Mouse (Mus musculus) brain, embryonic 14.5 days (tissue): ENCODE measurements at regions not wholly inside any gene's neighbourhood (a gene's known extent, or its start where the extent isn't known, plus 50 kb on each side); places are given as distances from the start of the nearest gene placed in this dataset.

Source experiments
- DNase-seq: peaks from one replicate; pipeline ENCODE4 v3.0.0-alpha.2; 2011; ENCODE audit warnings: low read depth
- CTCF ChIP-seq: fragments of 200-500 bp; IDR thresholded peaks from 2 replicates; pipeline ENCODE4 v1.5.1; 2012; ENCODE audit warnings: inconsistent platforms, mild to moderate bottlenecking, moderate library complexity, borderline replicate concordance; ENCODE audit not compliant: insufficient read depth, insufficient read length; ENCODE audit errors: extremely low read depth
- POLR2A ChIP-seq: fragments of 200-500 bp; IDR thresholded peaks from 2 replicates; pipeline ENCODE4 v1.6.1; 2012; ENCODE audit warnings: mild to moderate bottlenecking, inconsistent platforms, borderline replicate concordance; ENCODE audit not compliant: poor library complexity, insufficient read depth, insufficient read length, severe bottlenecking; ENCODE audit errors: extremely low read depth

DNA sequence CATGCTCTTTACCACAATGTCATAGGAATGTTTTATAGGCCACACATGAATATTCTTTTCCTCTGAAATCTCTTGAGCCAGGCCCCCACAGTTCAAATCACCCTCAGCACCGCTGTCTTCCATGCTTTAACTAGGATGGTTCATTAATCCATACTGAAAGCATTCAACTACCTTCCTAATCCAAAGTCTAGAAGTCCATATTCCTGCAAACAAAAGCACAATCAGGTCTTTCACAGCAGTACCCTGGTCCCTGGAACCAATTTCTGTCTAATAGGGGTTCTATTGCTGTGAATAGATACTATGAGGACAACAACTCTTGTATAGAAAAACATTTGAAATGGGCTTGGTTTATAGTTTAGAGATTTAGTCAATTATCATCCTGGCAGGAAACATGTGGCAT, 107.0 kb upstream of the Fggy start:
- DNase-seq: no peak

DNA sequence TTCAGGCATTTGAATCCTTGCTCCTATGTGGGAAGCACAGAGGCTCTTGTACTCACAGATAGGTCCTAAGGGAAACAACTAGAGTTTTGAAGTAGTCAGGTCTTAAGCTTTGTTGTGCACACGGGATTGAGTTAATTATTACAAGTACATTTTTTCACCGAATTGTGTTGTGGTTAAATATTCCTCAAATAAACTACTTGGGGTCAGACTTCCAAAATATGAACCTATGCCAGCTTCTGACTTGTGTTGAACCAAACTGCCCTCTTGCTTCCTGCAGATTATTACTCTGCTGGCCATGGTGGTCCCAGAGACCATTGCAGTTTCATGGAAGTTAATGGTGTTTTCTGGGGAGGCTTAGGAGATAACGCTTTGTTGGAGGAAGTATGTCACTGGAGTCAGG, 105.5 kb upstream of the Fggy start:
- no peak for TF ChIP-seq POLR2A
- no peak for TF ChIP-seq CTCF
- no peak for DNase-seq

More for the DNA sequence above, 107.0 kb upstream of the Fggy start:
- no peak for TF ChIP-seq POLR2A
- TF ChIP-seq CTCF: no peak

DNA sequence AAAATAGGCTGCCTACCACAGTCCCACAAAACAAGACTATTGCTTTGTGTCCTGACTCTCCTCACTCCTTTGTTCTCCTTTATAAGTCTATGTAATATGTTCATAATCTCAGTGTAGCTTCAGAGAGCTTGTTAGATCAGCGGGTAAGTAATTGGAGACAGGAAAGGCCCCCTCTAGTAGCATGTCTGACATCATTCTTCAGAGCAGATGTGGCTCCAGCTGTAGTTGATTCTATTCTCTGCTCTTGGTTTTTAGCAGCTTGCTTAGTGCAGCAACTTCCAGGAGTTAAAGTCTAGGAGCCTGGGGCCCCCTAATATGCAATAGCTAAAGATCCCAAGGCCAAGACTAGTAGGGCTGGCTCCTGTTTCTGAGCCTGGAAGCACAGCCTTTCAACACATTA, 101.0 kb upstream of the Fggy start:
- no peak for DNase-seq
- no peak for TF ChIP-seq CTCF
- no peak for TF ChIP-seq POLR2A

DNA sequence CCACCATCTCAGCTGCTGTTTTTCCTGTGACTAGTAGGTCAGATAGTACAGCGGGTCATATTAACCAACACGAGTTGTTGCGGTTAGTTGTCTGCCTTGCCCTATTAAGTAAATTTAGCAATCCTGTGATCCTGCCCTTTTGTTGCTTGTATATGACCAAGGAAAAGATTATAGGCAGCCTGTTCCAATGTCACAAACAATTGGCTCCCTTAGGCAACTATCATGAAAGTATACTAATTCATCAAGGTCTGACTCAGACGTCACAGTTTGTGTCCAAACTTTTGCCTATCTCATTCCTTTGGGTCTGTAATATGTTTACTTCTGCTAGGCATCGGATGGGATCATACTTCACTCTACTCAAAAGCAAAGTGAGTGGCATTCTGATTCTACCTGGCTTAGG, 100.4 kb upstream of the Fggy start:
- no peak for DNase-seq
- no peak for TF ChIP-seq POLR2A
- TF ChIP-seq CTCF: no peak

DNA sequence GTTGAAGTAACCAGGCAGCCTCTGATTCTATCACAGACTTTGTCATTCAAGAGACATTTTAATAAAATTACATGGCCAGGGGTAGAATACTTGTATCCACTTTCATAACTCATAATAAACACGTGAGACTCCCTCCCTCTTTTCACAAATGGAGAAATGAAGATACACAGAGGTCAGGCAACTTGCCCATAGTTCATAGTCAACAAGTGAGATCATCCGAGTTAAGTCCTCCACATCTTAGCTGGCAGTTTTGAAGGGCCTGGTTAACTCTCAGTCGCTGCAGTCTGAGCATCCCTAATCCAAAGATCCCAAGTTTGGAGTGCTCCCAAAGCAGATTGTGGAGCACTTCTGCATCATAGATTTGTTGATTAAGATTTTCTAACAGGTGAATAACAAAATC, 94.8 kb upstream of the Fggy start:
- no peak for DNase-seq
- TF ChIP-seq POLR2A (no peak), CTCF (no peak)

DNA sequence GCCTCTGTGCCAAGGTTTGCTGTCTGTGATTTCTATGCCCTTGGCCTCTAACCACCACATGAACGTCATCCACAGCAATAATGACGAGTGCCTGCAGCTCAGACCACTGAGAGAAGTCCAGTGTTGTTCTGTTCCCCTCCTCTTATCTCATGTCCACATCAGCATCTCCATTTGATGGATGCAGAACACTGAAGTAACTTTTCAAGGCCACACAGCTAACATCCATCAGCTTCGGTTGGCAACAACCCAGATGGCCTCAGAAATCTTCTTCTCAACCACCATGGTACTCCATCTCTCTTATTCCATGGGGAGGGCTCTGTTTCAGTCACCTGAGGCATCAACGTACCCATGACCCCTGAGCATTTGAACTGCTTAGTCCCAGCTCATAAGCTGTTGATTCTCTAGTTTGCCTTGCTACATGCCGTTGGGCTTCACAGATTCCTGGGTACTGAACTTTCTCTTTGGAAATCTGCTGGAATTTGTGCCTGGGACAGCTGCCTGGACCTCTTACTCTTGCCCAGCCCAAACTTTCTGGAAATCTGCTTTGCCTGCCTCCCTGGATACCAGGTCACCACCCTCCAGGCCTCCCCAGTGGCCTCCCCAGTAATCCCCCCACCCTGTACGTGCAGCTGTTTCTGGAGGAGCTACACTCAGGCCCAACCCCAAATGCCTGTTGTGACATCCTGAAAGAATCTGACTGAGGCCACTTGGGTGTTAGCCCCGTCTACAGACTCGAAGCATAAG, 94.1 kb upstream of the Fggy start:
- TF ChIP-seq CTCF (no peak), POLR2A (no peak)
- DNase-seq: no peak

DNA sequence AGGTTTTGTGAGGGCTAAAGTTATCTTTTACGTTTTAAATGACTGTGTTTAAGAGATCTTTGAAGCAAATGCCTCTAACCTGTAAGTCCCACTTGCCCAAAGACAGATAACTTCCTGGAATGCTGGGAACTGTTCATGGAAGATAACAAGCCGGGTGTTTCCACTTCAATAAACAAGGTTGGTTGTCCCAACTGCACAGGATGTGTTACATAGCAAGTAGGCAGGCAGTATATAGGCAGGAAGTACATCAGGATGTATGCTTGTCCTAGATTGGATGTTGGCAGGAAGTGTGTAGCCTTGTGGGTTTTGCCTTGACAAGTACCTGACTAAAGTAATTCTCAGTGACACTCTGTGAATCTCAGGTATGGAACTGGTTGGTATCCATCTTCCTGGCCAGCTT, 90.7 kb upstream of the Fggy start:
- TF ChIP-seq CTCF: no peak
- TF ChIP-seq POLR2A: no peak
- no peak for DNase-seq

DNA sequence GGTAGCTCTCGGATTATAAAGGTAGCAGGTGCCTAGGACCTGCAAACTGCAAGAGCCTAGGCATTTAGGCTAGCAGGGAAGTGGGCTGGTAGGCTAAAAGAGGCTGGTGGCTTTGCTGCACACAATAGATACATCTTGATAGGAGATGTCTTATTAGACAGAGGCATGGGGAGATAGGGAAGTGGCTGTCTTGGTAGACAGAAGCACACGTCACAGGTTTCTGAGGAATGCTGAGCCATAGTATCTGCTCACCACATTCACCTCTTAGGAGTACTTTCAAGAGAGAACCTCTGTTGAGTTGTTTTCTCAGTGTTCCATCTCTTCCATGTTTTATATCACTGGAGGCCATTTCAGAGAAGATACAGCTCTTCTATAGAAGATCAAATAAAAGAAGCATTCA, 89.8 kb upstream of the Fggy start:
- no peak for DNase-seq
- TF ChIP-seq CTCF (no peak), POLR2A (no peak)

DNA sequence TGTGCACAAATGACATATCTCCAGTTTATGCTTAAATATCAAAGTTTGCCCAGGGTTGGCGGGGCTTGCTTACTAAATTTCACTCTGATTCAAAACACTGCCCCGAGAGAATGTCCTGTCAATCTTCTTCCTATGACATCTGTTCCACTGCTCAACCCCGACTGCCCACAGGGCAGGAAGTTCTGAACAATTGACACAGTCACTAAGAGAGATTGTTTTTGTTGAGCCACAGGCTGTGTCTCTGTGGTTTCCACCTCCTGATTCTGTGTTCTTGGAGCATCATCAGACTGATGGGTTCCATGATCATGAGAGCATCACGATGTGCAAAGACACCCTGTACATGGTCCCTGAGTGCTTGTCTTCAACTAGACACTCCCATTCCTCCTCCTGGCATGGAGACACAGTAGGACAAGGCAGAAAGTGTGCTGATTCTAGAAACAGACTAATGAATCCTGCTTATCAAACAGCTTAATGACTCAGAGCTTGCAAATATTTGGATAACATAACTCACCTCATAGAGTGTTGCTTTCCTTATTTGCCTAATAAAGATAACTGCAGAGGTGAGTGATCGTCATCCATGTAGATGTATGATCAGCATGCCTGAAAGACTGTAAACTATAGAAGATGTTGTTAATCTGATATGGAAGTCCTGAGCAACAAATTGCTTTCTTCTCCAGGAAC, 82.4 kb upstream of the Fggy start:
- no peak for DNase-seq
- TF ChIP-seq POLR2A: no peak
- no peak for TF ChIP-seq CTCF

DNA sequence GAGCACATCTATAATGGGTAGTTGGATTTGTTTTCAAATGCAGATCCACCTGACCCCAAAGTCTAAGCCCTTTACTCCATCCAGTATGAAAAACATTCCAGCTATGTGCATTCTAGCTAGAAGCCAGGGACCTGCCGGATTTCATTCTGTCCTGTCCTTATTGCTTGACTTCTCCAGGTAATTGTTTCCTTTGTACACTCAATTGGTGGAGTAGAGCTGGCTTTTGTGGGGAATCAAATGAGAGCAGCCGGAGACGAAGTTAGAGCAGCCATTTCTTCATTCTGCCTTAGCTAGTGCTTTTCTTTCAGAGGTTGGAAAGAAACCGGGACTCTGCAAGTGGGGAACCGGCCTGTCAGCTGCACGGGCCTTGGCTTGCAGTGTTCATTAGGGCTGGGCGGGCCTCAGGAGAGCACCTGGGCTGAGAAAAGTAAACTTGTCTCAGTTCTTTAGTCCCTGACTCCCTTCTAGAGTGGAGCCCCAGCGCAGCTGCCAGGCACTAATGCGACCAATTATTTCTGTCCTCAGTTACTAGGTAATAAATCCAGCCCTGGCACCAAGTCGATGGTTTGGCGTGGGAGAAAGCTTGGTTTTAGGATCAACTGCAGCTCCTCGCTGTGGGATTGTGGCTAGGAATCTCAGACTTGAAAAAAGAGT, 81.1 kb upstream of the Fggy start:
- no peak for TF ChIP-seq POLR2A
- TF ChIP-seq CTCF: no peak
- peak; percentile 68 for DNase-seq

DNA sequence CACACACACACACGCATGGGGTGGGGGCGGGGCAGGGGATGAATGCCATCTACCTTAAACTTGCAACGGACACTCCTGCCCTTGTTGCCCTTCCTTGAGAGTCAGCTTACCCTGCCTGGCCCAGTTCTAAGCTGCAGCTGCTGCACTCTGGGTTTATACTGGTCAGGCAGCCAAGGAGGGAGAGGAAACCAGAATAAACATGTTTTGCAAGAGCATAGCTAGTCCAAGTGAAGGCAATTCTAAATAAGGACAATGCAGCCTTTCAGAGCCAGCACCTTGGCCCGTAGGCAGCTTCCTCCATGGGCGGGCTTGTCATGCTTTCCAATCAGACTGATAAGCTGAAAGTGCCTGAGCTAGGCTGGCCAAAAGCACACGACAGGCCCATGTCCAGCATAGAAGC, 73.7 kb upstream of the Fggy start:
- TF ChIP-seq POLR2A: no peak
- no peak for TF ChIP-seq CTCF
- no peak for DNase-seq

DNA sequence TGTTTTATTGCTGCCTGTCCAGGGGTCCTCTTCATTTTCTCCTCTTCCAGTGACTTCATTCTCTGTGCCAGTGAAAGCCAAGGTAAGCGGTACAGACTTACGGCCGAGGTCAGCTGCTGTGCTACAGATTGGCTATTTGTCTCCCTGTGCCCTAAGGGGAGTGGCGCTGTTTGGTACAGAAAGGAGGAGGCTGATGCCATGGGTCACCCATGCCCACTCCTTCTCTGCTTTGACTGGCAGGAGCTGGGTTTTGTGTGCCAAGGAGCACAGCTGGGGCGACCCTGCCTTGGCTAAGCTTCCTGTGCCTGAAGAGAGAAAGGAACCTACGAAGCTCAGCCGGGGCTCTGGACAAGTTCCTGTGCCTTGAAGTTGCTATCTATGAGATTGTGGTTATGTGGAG, 70.0 kb upstream of the Fggy start:
- TF ChIP-seq CTCF (no peak), POLR2A (no peak)

DNA sequence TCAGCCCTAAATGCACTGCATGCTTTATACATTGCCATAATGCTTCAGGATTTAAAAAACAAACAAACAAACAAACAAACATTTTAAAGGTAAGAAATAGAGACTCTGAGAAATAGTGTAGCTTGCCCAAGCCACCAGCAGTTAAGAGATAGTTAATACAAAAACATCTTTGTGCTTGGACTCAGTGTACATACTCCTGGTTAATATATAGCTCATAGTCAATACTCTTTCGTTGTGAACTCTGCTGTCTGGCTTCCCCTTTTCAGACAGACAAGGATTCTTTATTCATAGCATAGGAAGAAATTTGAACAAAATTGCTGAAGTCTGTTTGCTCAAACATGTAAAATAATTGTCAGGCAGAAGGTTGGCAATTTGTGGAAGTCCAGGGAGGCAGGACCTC, 69.3 kb upstream of the Fggy start:
- no peak for DNase-seq

More for the DNA sequence above, 70.0 kb upstream of the Fggy start:
- no peak for DNase-seq

More for the DNA sequence above, 69.3 kb upstream of the Fggy start:
- TF ChIP-seq POLR2A (no peak), CTCF (no peak)
